Mouse (Mus musculus) heart, postnatal 0 days (tissue): ENCODE measurements around the gene Kif13a.

Source experiments
- CTCF ChIP-seq: IDR thresholded peaks from 2 replicates; pipeline ENCODE4 v1.5.1; 2016; ENCODE audit warnings: antibody characterized with exemption, control low read depth, low read depth
- EP300 ChIP-seq: IDR thresholded peaks from 2 replicates; pipeline ENCODE4 v1.6.1; 2016; ENCODE audit warnings: antibody characterized with exemption, low read depth

- TF ChIP-seq CTCF, result no peak
- no peak for TF ChIP-seq EP300
Measured at GRCm38 (mm10) chr13:46943294-46943693, 13.6 kb upstream of the Kif13a start.
